Mouse (Mus musculus) embryonic stem cell, embryonic (primary cell): ENCODE measurements at regions not wholly inside any gene's neighbourhood (a gene's known extent, or its start where the extent isn't known, plus 50 kb on each side); places are given as distances from the start of the nearest gene placed in this dataset.

Source experiments
- CTCF ChIA-PET, 4 experiments: fragments of 300-600 bp in 2 of 4; fragments of 350-600 bp in 2 of 4; sonication (Branson Sonifier 250); formaldehyde crosslinking; loops; one replicate each; lab custom pipeline; 2022; ENCODE audit warnings: inconsistent platforms in 2 of 4; lab: Charles Lee
- POLR2A ChIA-PET, 4 experiments: fragments of 300-600 bp in 2 of 4; fragments of 350-600 bp in 2 of 4; sonication (Branson Sonifier 250); formaldehyde crosslinking; loops; one replicate each; lab custom pipeline; 2022; ENCODE audit warnings: antibody characterized with exemption in 4 of 4, inconsistent platforms in 1 of 4; lab: Charles Lee

DNA sequence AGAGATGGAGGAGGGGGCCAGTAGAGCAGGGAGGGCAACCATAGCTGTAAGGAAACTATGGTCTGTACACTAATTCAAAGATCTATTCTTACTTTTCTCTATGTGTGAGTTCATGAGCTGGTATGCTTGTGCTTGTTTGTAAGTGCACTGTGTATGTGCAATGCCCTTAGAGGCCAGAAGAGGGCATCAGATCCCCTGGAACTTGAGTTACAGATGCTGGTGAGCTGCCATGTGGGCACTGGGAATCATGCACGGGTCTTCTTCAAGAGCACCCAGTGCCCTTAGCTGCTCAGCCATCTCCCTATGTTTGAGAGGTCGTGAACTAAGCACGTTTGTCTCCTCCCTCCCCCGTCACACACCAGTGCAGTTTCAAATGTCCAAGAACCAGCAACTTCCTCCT is 68.9 kb downstream of the Tbx3 start:
- POLR2A ChIA-PET: interaction anchor here in 1 of 4 experiments (0.7 to 1.1 kb wide), 3 partner anchors 27 to 68 kb away, joined by 3 read pairs; partner anchors contain the start of gene Tbx3
- CTCF ChIA-PET: interaction anchor here (0.6 to 3.7 kb wide), 30 partner anchors 8 to 860 kb away, joined by 3 to 37 read pairs (median 4); no protein-coding TSS in a partner anchor

DNA sequence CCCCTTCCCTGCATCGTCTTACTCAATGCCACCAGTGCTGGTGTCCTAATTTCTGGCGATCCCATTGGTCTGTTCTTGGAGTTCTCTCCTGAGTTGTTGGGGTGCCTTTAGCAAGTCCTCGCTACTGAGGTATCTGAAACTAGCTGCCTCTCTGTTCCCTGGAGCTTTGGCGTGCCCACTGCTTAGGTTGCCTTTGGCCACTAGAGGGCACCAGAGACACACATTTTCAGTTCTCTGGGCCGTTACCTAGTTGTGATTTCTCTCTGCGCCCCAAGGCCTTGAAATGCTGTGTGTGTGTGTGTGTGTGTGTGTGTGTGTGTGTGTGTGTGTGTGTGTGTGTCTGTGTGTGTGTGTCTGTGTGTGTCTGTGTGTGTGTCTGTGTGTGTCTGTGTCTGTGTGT is 70.6 kb downstream of the Tbx3 start:
- ChIA-PET POLR2A (interaction anchor here (0.5 to 1.8 kb wide), 18 partner anchors 11 to 1383 kb away, joined by 3 to 11 read pairs (median 3); no protein-coding TSS in a partner anchor), CTCF (interaction anchor here (0.5 to 3.7 kb wide), 118 partner anchors 8 to 1434 kb away, joined by 3 to 37 read pairs (median 4); no protein-coding TSS in a partner anchor)

DNA sequence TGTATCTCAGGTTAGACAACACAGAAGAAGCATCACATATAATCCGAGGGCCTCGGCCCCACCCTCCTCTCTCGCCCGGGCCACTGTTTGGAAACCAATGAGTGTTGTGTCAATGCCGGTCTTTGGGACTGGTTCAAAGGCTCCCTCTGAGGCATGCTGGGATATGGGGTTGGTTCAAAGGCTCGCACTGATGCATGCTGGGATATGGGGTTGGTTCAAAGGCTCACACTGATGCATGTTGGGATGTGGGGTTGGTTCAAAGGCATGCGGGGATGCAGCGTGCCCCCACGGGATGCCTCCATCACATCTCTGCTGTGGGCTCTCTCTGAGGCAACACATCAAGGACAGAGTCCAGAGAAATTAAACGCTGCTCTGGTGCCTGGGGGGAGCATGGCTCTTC is 73.3 kb downstream of the Tbx3 start:
- CTCF ChIA-PET: interaction anchor here in 2 of 4 experiments (0.6 to 1.5 kb wide), 4 partner anchors 15 to 359 kb away, joined by 3 to 7 read pairs (median 4); no protein-coding TSS in a partner anchor
- POLR2A ChIA-PET: interaction anchor here in 2 of 4 experiments (0.7 to 1.5 kb wide), 2 partner anchors 176 to 386 kb away, joined by 3 to 4 read pairs; no protein-coding TSS in a partner anchor

DNA sequence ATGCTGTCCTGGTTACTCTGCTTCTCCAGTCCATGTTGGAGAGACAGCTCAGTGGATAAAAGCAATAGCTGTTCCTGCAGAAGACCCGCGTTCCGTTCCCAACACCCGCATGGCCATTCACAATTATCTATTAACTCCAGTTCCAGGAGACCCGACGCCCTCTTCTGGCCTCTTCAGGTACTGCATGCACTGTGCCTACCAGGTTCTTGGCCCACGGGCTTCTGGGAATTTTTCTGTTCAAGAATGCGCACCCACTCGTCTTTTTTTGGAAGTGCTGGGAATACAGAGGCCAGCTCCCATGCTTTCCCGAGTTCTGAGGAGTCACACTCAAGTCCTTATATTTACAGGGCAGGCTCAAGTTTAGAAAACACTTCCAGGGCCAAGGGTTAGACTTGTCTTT is 76.6 kb downstream of the Tbx3 start:
- CTCF ChIA-PET: interaction anchor here (0.5 to 2.6 kb wide), 21 partner anchors 8 to 986 kb away, joined by 3 to 13 read pairs (median 4); no protein-coding TSS in a partner anchor
- POLR2A ChIA-PET: interaction anchor here in 3 of 4 experiments (0.6 to 2.3 kb wide), 7 partner anchors 25 to 168 kb away, joined by 3 to 8 read pairs (median 4); no protein-coding TSS in a partner anchor

DNA sequence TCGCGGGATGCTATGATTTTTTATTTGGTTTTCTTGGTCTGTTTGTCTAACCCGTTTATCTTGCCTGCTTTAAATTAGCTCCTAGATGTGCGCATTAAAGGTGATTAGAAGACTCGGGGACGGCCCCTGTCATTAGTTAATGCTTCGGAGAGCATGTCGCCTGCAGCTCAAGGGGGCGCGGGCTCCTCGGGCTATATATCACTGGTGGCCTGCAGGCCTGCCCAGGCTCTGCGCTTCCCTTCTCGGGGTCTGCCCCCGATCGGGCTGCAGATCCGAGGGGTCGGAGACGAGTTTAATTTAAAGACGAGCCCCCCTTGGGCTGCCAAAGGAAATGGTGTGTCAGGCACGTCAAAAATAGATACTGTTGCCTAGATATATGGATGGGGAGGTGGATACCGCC is 78.2 kb downstream of the Tbx3 start:
- CTCF ChIA-PET: interaction anchor here in 2 of 4 experiments (0.7 to 2.6 kb wide), 9 partner anchors 10 to 714 kb away, joined by 3 to 13 read pairs (median 4); no protein-coding TSS in a partner anchor
- POLR2A ChIA-PET: interaction anchor here in 2 of 4 experiments (0.6 to 1.1 kb wide), 3 partner anchors 10 to 549 kb away, joined by 3 to 6 read pairs (median 4); no protein-coding TSS in a partner anchor

DNA sequence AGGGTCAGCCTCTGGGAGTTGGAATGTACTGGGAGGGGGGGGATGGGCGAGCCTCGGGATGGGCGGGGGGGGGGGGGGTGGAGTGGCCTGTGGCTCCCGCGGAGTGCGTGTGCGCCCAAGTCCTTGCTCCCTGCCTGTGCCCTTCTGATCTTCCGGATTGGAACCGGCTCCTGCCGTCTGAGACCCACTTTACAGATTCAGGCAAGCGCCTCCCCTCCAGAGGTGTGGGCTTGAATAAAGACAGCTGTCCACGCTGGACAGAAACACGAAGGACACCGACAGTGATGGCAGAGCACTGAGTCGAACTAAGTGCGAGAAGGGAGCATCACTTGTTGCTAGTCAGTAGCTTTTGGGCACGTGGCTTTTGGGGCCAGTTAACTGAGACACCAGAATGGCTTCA is 78.7 kb downstream of the Tbx3 start:
- ChIA-PET CTCF (interaction anchor here (0.6 to 2.2 kb wide), 6 partner anchors 8 to 58 kb away, joined by 4 to 7 read pairs (median 5); no protein-coding TSS in a partner anchor), POLR2A (interaction anchor here in 2 of 4 experiments (0.6 to 1.1 kb wide), 2 partner anchors 39 to 1578 kb away, joined by 4 read pairs; no protein-coding TSS in a partner anchor)

DNA sequence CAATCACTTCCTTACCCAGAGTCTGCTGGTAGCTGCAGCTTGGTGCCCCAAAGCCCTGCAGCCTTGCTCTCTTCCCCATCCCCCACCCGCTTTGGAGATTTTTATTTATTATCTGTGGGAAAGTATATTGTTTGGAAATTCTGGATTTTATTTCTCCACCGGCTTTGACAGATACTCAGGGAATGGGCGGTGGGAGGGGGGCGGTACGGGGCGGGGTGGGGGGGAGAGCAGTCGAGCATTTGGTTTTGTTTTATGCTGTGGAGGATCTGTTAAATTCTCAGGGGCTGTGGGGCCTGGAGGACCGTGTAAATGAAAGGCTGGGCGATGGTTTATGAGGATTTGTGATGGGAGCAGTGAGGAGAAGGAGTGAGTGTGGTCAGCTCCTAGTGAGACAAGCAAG is 76.7 kb upstream of the Tbx5 start:
- ChIA-PET POLR2A (no interaction called here), CTCF (interaction anchor here in 1 of 4 experiments (0.6 kb wide), 1 partner anchor 676 kb away, joined by 9 read pairs; the partner anchor contains the start of gene Lhx5)

DNA sequence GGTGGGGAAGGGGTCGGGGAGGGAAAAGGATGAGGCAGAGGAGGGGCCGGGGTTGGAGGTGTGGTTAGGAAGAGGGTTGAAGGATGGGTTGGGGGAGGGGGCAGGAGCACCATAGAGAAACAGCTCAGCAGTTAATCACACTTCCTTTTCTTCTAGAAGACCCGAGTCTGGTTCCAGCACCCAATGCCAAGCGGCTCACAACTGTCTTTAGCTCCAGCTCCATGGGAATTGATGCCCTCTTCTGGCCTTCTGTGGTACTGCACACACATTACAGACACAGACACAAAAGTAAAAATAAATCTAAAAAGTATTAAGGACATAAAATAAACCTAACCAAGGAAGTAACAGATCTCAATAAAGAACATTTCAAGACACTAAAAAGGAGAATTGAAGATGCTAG is 73.6 kb upstream of the Tbx5 start:
- POLR2A ChIA-PET: interaction anchor here in 1 of 4 experiments (1.6 kb wide), 1 partner anchor 11 kb away, joined by 6 read pairs; no protein-coding TSS in a partner anchor
- CTCF ChIA-PET: interaction anchor here (0.6 to 2.8 kb wide), 30 partner anchors 8 to 1003 kb away, joined by 3 to 11 read pairs (median 4); no protein-coding TSS in a partner anchor

DNA sequence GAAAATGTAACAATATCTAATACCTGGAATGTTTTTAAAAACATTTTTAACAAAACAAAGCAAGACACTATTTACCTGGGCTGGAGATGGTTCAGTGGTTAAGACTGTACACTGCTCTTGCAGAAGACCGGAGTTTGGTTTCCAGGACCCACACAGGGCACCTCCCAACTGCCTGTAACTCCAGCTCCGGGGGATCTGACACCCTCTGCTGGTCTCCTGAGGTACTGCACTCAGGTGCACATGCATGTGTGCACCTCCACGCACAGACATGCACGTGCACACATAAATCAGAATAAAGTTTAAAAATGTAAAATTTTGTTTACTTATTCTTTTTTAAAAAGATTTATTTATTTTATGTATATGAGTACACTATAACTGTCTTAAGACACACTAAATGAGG is 70.4 kb upstream of the Tbx5 start:
- ChIA-PET CTCF (interaction anchor here in 3 of 4 experiments (0.6 to 1.7 kb wide), 12 partner anchors 11 to 416 kb away, joined by 3 to 7 read pairs (median 3); no protein-coding TSS in a partner anchor), POLR2A (interaction anchor here in 1 of 4 experiments (1.0 kb wide), 1 partner anchor 21 kb away, joined by 3 read pairs; no protein-coding TSS in a partner anchor)

DNA sequence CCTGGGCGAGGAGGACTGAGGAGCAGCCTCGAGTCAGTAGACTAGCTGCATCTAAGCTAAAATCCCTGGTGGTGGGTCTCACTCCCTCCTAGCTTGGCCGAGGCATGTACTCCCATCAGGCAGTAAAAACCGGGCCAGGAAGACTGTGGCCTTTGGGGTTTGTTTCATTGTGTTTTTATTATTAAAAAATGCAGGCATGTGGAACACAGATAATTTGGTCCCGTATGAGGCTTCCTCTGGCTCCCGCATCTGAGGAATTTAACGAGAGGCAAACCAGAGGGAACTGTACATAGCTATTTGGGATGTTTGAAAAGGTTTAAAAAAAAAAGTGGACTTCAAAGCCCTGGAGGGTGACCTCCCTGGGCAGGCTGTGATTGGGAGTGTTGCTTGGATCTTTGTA is 69.1 kb upstream of the Tbx5 start:
- POLR2A ChIA-PET: interaction anchor here in 2 of 4 experiments (1.0 to 1.7 kb wide), 2 partner anchors 17 to 51 kb away, joined by 3 to 4 read pairs; no protein-coding TSS in a partner anchor
- CTCF ChIA-PET: interaction anchor here in 3 of 4 experiments (0.6 to 1.7 kb wide), 10 partner anchors 9 to 870 kb away, joined by 3 to 14 read pairs (median 4); no protein-coding TSS in a partner anchor

DNA sequence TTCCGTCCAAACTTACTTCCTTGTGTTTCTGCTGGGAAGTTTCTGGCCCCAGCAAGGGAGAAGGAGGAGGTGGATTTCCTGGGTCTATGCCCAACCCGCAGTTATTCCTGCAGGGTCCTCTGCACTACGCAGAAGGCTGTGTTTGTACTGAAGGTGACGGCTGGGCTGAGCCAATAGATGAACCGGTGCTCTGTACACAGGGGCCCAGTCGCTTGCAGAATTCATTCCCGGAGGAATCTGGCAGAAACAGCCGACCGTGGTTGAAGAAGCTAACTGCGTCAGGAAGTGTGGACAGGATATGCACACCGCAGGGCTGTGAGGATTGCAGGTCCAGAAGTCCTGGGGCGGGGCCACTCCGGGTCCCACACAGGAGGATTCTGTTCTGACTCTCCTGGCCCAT is 66.1 kb upstream of the Tbx5 start:
- ChIA-PET CTCF (interaction anchor here (0.5 to 2.3 kb wide), 24 partner anchors 10 to 950 kb away, joined by 3 to 14 read pairs (median 4); partner anchors contain the start of gene Tbx5 (in 1 of the 4)), POLR2A (interaction anchor here in 1 of 4 experiments (0.6 kb wide), 1 partner anchor 220 kb away, joined by 6 read pairs; no protein-coding TSS in a partner anchor)

DNA sequence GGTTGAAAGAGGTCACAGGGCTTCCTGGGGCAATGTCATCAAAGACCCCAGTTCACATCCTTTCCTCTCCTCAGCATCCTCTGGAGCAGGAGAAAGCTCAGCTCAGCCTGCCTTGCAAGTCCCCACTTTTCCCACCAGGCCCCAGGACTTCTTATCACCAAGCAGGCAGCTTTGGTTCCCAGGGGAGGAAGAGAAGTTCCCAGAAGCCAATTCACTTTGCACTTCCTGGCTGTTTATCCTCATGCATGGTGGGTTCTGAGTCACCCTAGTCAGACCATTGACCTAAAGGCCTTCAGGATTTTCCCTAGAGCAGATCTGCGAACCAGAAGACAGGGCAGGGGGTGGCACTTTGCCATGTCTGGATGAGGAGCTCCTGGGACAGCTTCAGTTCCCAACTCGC is 61.5 kb upstream of the Tbx5 start:
- POLR2A ChIA-PET: no interaction called here
- CTCF ChIA-PET: interaction anchor here in 3 of 4 experiments (0.5 to 1.2 kb wide), 5 partner anchors 25 to 731 kb away, joined by 3 to 5 read pairs (median 3); no protein-coding TSS in a partner anchor

DNA sequence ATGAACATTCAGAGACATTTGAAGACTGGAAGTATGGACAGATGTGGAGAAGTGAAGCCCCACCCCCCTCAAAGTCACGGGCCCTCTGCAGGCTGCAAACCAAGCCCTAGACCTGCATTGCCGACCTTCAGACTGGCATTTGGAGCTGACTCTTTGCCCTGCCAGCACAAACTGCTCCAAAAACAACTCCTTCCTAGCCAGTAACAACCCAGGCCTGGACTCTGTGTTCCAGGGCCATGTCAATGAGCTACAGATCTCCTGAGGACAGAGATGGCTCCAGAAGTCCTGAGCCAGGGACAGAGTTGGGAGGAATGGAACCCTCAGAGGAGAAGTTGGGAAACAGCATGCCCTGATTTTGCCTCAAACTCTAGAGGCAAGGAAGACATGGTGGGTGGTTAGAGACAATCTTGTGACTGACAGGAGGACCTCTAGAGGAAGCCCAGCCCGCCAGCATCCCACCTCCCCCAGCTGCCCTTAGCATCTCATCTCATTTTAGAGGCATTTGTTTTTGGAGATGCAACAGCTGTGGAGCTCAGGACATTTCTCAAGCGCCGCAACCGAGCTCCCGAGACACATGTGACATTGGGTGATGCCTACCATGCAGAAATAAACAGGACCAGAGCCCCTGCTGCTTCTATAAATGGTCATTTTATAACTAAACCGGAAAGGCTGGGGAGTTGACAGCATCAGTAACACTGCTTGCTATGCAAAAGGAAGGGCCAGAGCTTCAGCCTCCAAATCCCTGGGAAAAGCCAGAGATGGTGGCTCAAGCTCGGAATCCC is 56.2 kb upstream of the Tbx5 start:
- CTCF ChIA-PET: interaction anchor here in 3 of 4 experiments (0.7 to 3.6 kb wide), 7 partner anchors 9 to 353 kb away, joined by 3 to 35 read pairs (median 8); no protein-coding TSS in a partner anchor
- POLR2A ChIA-PET: no interaction called here

DNA sequence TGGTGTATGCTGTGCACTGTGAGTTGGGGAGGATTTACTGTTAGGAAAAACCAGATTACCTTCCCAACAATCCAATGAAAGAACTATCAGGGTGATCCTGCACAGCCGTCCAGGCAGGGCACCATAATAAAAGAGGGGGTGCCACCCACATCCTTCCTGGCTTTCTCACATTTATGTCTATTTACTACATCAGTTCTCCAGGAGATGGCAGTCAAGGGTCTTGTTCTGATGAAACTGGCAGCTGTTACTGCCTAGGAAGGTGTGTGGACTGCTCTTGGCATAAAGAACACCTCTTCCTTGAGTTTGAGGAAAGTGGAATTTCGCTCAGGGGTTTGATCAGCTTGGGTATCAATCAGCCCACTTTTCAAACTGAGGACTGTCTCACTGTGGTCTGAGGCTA is 54.6 kb upstream of the Tbx5 start:
- POLR2A ChIA-PET: no interaction called here

DNA sequence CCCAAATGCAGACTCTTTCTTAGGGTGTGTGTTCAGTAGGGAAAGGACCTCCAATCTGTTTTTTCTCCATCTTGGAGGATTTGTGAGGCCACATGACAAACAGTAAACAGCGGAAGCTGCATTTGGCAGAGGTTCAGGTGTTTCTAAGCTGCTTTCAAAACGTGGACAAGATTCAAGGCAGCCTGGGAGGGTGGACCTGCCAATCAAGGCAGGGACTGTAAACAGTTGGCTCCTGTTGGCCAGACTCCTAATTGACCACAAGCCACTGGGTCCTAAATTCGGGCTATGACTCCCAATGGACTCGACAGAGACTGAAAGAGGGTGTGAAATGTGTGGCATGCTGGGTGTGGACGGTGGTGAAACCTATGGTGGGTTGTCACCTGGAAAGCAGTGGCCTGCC is 51.1 kb upstream of the Tbx5 start:
- POLR2A ChIA-PET: no interaction called here

More for the DNA sequence above, 54.6 kb upstream of the Tbx5 start:
- CTCF ChIA-PET: interaction anchor here (0.6 to 3.6 kb wide), 23 partner anchors 15 to 1521 kb away, joined by 3 to 35 read pairs (median 4); no protein-coding TSS in a partner anchor

More for the DNA sequence above, 51.1 kb upstream of the Tbx5 start:
- CTCF ChIA-PET: no interaction called here
